Mouse (Mus musculus) lung, embryonic 14.5 days (tissue): Measurements from ENCODE around the gene 4931406P16Rik. TPM values are rescaled to one million over a fixed set of nuclear protein-coding genes. Genes with fewer than 3 reads are reported as not detected.

Experiments
- ATAC-seq: fragments of 200-750 bp; cut with Nextera tagmentation; 2 replicates; pipeline ENCODE4 v1.8.0; 2017; ENCODE audit warnings: mild to moderate bottlenecking, moderate TSS enrichment, moderate library complexity; ENCODE audit not compliant: insufficient read depth
- DNase-seq: peaks from one replicate; pipeline ENCODE4 v3.0.0-alpha.2; 2015
- H3K27ac ChIP-seq: fragments of 300-500 bp; sonication (generic); 2 replicates; pipeline ENCODE4 v1.5.1; 2014; ENCODE audit warnings: low read depth, mild to moderate bottlenecking, moderate library complexity
- H3K27me3 ChIP-seq: fragments of 300-500 bp; sonication (generic); 2 replicates; pipeline ENCODE4 v1.6.1; 2014; ENCODE audit warnings: low read length, control low read depth; ENCODE audit not compliant: insufficient read depth
- H3K36me3 ChIP-seq: fragments of 300-500 bp; sonication (generic); 2 replicates; pipeline ENCODE4 v1.6.1; 2014; ENCODE audit warnings: control low read depth; ENCODE audit not compliant: insufficient read depth
- H3K4me1 ChIP-seq: fragments of 300-500 bp; sonication (generic); 2 replicates; pipeline ENCODE4 v1.6.1; 2014; ENCODE audit warnings: antibody characterized with exemption, control low read depth; ENCODE audit not compliant: insufficient read depth
- H3K4me2 ChIP-seq: fragments of 300-500 bp; sonication (generic); 2 replicates; pipeline ENCODE4 v1.6.1; 2014; ENCODE audit warnings: mild to moderate bottlenecking
- H3K4me3 ChIP-seq: fragments of 300-500 bp; sonication (generic); 2 replicates; pipeline ENCODE4 v1.5.1; 2014; ENCODE audit warnings: low read depth, low read length
- H3K9ac ChIP-seq: fragments of 300-500 bp; sonication (generic); 2 replicates; pipeline ENCODE4 v1.6.1; 2014
- H3K9me3 ChIP-seq: fragments of 300-500 bp; sonication (generic); 2 replicates; pipeline ENCODE4 v1.6.1; 2016; ENCODE audit warnings: low read depth, low read length, control low read depth
- CTCF ChIP-seq: IDR thresholded peaks from 2 replicates; pipeline ENCODE4 v1.5.1; 2016; ENCODE audit warnings: antibody characterized with exemption, low read depth
- WGBS: fragments of 180-500 bp; shearing (Covaris S2); extraction: QIAGEN DNeasy Blood & Tissue Kit; methylation state at CpG from one replicate; pipeline ENCODE4 v1.1.7; 2014; 5-methylcytosine and 5-hydroxymethylcytosine counted together
- polyA plus RNA-seq: library from polyadenylated mRNA; unstranded; fragments of >200 nt; fragmentation: Nextera tagmentation; extraction: Ambion mirVana; gene quantifications from 2 replicates; pipeline ENCODE4 v1.2.1, GENCODE M21; 2014

The 4931406P16Rik gene
- polyA plus RNA-seq, 1 experiment from 2014 or later: 54.7 TPM

DNA sequence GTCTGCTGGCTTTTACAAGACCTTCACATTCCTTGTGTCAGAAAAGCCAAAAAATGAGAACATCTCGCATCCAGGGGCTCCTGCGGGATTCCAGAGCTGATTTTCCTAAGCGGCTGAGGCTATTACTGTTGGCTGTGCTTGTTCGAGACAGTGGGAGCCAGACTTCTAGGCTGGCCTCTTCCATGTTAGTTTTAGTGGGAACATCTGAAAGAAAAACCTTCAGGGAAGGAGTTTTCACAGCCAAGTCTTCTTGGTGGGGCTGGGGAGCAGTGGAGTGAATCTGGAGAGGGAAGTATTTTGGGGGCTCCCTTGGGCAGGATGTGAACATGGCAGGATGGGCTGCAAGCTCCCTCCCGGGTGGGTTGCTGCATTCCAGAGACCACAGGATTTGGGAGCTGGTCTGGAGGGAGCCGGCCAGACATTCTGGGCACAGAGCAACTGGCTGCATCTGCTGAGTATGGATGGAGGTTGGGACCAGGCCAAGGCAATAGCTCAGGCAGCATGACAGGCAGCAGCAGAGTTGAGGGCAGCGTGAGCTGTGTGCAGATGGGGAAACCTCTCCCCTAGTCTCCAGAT, 4.6 kb upstream of the 4931406P16Rik start:
- H3K9me3 ChIP-seq: no peaks in the 10 kb centered on the region
- no peaks in the 10 kb centered on the region for H3K36me3 ChIP-seq
- H3K9ac ChIP-seq: no peak overlapping the region
- H3K4me3 ChIP-seq: no peak overlapping the region
- ATAC-seq: peak; percentile 71
- TF ChIP-seq CTCF: no peak
- DNase-seq: peak; percentile 80
- peak overlapping the region; percentile 82 for H3K27ac ChIP-seq
- peaks cover 5% of the 10 kb centered on the region; the same call in 1 of the 2 replicates for H3K4me1 ChIP-seq
- no peak overlapping the region for H3K4me2 ChIP-seq
- WGBS: 48% methylated on average over 7 of the region's 7 CpGs
- no peaks in the 10 kb centered on the region for H3K27me3 ChIP-seq

DNA sequence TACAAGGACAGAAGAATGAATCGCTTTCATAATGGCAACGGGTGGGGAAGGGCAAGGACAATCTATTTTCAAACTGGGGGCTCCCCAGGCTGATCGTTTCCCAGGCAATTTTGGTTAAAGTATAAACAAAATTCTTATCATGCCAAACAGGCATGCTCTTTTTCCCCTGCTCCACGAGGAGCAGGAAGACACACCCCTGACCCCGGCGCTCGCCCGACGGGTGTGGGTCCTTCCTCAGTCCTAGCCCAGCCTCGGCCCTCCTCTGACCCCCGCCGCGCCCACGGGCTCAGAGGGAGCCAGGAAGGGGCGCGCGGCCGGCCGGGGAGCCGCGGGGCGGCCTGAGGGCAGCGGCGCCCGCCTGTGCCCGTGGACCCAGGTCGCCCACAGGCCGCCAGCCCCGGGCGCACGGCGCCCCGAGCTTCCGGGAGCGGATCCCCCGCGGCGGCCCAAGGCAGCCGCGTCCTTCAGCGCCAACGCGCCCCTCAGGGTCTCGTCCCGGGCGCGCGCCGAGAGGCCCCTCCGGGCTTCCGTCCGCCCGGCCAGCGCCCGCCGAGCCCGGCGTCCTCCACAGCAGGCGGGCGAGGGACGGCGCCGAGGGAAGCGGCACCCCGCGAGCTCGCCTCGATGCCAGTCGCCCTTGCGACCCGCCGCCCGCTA, 437 bp downstream of the 4931406P16Rik start:
- WGBS: under 1% methylated on average over 72 of the region's 73 CpGs
- no peak for TF ChIP-seq CTCF
- Histone ChIP-seq H3K9me3 (no peaks in the 10 kb centered on the region), H3K4me1 (peaks cover 5% of the 10 kb centered on the region; the same call in 1 of the 2 replicates), H3K9ac (peak overlapping the region; percentile 94), H3K4me2 (peak overlapping the region; percentile 81), H3K27me3 (no peaks in the 10 kb centered on the region), H3K4me3 (peak overlapping the region; percentile 90), H3K27ac (peak overlapping the region; percentile 93), H3K36me3 (no peaks in the 10 kb centered on the region)
- peak; percentile 77 for DNase-seq
- peak; percentile 88 for ATAC-seq

DNA sequence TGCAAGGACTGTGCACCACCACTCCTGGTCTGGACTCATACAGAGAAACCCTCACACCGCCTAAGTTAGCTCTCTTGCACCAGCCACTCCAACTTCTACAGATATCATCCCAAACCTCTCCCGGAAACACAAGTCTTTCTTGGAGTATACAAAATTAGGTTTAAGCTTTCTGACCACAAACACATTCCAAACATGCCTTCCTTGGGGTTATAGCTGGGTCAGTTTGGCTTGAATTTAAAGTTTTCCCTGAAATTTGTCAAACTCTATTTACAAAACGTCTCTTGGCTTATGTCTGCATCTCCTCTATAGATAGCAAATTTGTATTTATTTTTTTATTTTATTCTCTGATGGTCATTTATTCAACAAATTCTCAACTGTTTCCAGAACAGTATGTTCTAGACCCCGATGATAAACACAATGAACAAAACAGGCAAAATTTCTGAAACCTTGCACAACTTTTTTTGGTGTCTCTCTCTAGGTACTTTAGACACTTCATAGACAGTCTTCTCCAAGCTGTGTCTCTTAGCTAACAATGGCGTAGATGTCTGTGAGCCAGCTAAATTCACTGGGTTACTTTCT, 4.1 kb downstream of the 4931406P16Rik start:
- H3K4me3 ChIP-seq: no peak overlapping the region
- no peaks in the 10 kb centered on the region for H3K36me3 ChIP-seq
- ATAC-seq (no peak), DNase-seq (peak; percentile 70)
- TF ChIP-seq CTCF: no peak
- 31% methylated on average over 5 of the region's 5 CpGs for WGBS
- no peaks in the 10 kb centered on the region for H3K9me3 ChIP-seq
- peak overlapping the region; percentile 23; the same call in 1 of the 2 replicates for H3K4me2 ChIP-seq
- peak overlapping the region; percentile 54; the same call in 1 of the 2 replicates for H3K27ac ChIP-seq
- H3K27me3 ChIP-seq: no peaks in the 10 kb centered on the region
- no peak overlapping the region for H3K9ac ChIP-seq
- H3K4me1 ChIP-seq: peaks cover 3% of the 10 kb centered on the region; the same call in 1 of the 2 replicates

DNA sequence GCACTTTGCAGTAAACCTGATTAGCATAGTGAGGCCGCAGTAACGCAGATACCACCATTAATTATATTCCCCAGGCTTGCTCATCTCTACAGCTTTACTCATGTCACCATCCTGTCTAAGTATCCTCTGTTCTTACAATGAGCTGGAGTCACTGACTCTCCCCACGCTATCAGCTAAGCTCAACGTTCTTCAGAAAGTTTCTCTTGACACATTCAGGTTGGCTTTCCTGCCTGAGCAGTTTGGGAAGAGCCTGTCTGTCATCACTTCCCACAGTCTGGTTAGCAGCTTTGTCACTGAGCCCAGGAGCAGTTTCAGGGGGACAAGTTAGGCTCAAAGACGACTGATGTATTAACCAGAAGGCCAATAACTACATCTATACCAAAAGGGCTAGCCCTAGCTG, 4.8 kb downstream of the 4931406P16Rik start:
- no peak for TF ChIP-seq CTCF
- no peak overlapping the region for H3K9ac ChIP-seq
- no peak overlapping the region for H3K4me3 ChIP-seq
- H3K27me3 ChIP-seq: no peaks in the 10 kb centered on the region
- no peaks in the 10 kb centered on the region for H3K36me3 ChIP-seq
- 34% methylated on average over 5 of the region's 5 CpGs for WGBS
- no peak for DNase-seq
- ATAC-seq: no peak
- H3K9me3 ChIP-seq: no peaks in the 10 kb centered on the region
- H3K27ac ChIP-seq: peak overlapping the region; percentile 54; the same call in 1 of the 2 replicates
- H3K4me1 ChIP-seq: peaks cover 3% of the 10 kb centered on the region; the same call in 1 of the 2 replicates
- peak overlapping the region; percentile 23; the same call in 1 of the 2 replicates for H3K4me2 ChIP-seq

DNA sequence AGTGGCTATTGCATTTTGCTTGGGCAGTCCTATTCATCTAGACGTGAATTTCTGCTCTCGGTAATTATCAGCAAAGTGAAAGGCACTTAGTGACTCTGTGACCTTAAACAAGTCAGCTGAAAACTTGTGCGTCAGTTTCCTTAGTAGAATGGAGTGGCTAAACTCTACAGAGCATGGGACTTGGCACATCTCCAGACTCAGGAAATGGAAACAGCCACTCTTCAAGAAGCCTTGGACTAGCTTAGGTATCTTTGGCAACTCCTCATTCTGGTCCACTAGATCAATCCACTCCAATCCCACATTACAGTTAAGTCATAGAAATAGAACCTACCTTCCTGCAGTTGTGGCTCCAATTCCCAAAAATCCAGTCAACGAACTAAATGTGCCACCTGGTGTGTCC, 7.9 kb downstream of the 4931406P16Rik start:
- TF ChIP-seq CTCF: no peak
- H3K27me3 ChIP-seq: no peaks in the 10 kb centered on the region
- no peaks in the 10 kb centered on the region for H3K9me3 ChIP-seq
- H3K4me1 ChIP-seq: no peaks in the 10 kb centered on the region
- WGBS: 40% methylated on average over 4 of the region's 4 CpGs
- H3K9ac ChIP-seq: no peak overlapping the region
- H3K4me2 ChIP-seq: 0 out of 2 replicates have a peak overlapping the region, but pooled peaks have one; percentile 1
- DNase-seq (peak; percentile 73), ATAC-seq (no peak)
- H3K36me3 ChIP-seq: peaks cover 4% of the 10 kb centered on the region; the same call in 1 of the 2 replicates
- H3K27ac ChIP-seq: peak overlapping the region; percentile 54
- no peak overlapping the region for H3K4me3 ChIP-seq

DNA sequence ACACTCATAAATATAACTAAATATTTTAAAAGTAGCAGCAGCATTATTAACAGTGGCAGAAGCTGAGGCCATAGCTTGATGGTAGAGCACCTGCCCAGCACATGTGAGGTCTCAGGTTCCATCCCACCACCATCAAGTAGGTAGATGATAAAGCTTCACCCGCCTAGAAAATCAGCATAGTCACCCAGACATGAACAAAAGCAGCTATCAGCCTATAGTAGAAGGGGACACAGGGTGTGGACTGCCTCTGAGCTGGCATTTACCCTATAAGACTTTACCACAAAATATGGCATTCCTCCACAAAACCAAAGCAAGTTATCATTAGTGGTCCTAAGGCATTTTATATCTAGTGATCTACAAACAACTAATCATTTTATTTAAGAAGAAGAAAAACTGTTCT, 10.7 kb downstream of the 4931406P16Rik start:
- Histone ChIP-seq H3K36me3 (peaks cover 4% of the 10 kb centered on the region; the same call in 1 of the 2 replicates), H3K27ac (peak overlapping the region; percentile 71), H3K27me3 (no peaks in the 10 kb centered on the region), H3K9ac (no peak overlapping the region), H3K9me3 (no peaks in the 10 kb centered on the region), H3K4me1 (no peaks in the 10 kb centered on the region; the same call in 1 of the 2 replicates), H3K4me3 (no peak overlapping the region), H3K4me2 (peak overlapping the region; percentile 12; the same call in 1 of the 2 replicates)
- ATAC-seq: no peak
- TF ChIP-seq CTCF: no peak
- no peak for DNase-seq
- 83% methylated on average over 1 of the region's 1 CpGs for WGBS

DNA sequence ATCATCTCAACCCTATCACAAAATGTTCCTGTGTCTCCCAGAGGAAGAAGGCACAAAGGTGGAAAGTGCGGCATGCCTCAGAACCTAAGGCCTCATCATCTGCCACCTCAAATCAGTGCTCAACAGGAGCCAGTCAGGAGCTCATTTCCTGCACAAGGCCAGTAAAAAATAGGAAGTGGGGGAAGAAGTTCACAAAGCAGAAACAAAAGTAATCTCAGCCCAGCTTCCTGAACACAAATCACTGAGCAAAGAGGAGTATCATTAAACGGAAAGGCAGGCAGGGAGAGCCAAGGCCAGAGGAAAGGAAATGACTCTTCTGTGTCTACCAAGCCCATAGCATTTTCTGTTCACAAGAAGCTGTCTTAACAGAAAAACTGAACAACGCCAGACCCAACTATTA, 11.4 kb downstream of the 4931406P16Rik start:
- Histone ChIP-seq H3K9ac (no peak overlapping the region), H3K27me3 (no peaks in the 10 kb centered on the region), H3K27ac (peak overlapping the region; percentile 71), H3K4me2 (peak overlapping the region; percentile 12; the same call in 1 of the 2 replicates), H3K36me3 (peaks cover 4% of the 10 kb centered on the region; the same call in 1 of the 2 replicates), H3K4me1 (no peaks in the 10 kb centered on the region; the same call in 1 of the 2 replicates), H3K4me3 (no peak overlapping the region), H3K9me3 (no peaks in the 10 kb centered on the region)
- ATAC-seq: no peak
- WGBS: 70% methylated on average over 3 of the region's 3 CpGs
- TF ChIP-seq CTCF: no peak
- DNase-seq: peak; percentile 49
